Mouse (Mus musculus): ENCODE measurements around the gene Olfr376.

DNA sequence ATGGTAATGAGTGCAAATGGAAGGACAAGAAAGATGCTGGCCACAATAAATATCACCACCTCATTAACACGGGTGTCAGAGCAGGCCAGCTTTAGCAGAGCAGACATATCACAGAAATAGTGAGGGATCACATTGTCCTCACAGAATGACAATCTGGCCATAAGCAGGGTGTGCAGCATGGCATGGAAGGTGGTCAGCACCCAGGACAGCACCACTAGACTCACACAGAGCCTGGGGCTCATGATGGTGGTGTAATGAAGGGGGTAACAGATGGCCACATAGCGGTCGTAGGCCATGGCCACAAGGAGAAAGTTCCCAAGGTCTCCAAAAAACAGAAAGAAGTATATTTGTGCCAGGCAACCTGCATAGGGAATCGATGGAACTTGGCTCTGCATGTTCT, 24.3 kb downstream of the Olfr376 start:
- TF ChIP-seq CTCF (IDR thresholded peaks at IDR 0.05) (no peak), POLR2A (IDR thresholded peaks at IDR 0.05; ENCODE audit: insufficient read depth, low read depth, low read length) (no peak), EP300 (IDR thresholded peaks at IDR 0.05; ENCODE audit: insufficient read depth, low read depth, low read length) (no peak)
